Mouse (Mus musculus) megakaryocyte, embryonic 14.5 days (primary cell): ENCODE results near the gene Zbtb46.

ENCODE experiments used
- FLI1 ChIP-seq: IDR thresholded peaks from 2 replicates; pipeline ENCODE4 v1.6.1; 2012; ENCODE audit warnings: low read length, inconsistent platforms, mixed read lengths
- GATA1 ChIP-seq: IDR thresholded peaks from 3 replicates; pipeline ENCODE4 v1.6.1; 2012; ENCODE audit warnings: mixed read lengths, low read length, inconsistent platforms, borderline replicate concordance

DNA sequence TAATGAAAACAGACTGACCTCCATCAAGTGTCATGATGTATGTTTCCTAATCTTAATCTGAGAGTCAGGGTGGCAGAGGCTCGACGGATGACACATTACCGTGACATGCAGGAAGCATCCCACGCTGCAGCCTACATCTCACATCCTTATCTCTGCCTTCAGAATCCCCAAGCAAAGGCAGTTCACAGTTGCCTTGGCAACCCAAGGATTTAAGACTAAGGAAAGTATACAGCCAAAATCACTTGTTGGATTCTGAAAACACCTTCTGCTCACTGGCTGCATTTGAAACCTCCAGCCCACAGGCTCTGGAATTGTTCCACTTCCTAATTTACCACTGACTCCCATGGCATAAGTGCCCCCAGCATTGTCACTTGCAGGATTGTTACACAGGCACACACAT is 38.8 kb downstream of the Zbtb46 start:
- TF ChIP-seq FLI1 (no peak), GATA1 (no peak)
